Mouse (Mus musculus): Measurements from ENCODE around the gene Eapp.

GRCm38 (mm10) chr12:54657226-54657625 lies 38.5 kb downstream of the Eapp start:
- no peak for TF ChIP-seq POLR2A (IDR thresholded peaks at IDR 0.05; ENCODE audit: low read depth, low read length)
- no peak for TF ChIP-seq CTCF (conservative IDR thresholded peaks at IDR 0.05; ENCODE audit: insufficient read depth, insufficient read length, low read depth, low read length)
